Mouse (Mus musculus) layer of hippocampus, adult 9-10 months (tissue): Measurements from ENCODE around the gene Dnajc15.
A peak's percentile ranks its signal among the peaks of the same experiment; 100 is the strongest.

Experiments
- DNase-seq: peaks from one replicate; pipeline ENCODE4 v3.0.0; 2022; ENCODE audit warnings: low spot score

Gene Dnajc15

DNA sequence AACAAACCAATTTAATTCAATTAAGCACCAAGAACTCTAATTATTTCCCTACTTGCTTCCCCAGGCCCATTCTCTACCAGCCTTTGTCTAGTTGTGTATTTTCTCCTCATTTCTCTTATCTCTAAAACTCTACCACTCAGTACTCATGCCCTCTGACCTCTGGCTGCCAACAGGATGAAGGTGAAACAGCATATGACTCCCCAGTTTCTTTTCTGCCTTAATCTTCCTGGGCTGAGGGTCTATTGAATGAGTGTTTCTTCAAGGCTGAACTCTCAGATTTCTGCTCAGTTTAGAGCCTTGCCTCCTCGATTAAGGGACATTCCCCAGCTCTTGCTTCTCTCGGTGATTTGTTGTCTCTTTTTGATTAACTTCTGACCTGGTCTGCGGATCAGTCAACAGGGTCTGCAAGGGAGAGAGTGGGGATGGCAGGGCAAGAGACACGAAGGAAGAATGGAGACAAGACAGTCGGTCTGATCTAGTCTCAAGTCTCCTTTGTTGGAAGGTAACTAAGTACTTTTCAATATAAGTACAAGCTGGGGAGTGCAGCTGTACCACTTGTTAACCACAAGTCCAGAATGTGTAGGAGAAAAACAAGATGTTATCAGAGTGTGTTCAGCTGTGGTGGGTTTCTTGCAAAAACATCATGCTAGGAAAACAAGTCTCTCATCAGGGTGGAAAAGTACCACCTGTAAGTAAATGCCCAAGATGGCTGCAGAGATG lies 13.9 kb downstream of the Dnajc15 start:
- DNase-seq, result no peak

DNA sequence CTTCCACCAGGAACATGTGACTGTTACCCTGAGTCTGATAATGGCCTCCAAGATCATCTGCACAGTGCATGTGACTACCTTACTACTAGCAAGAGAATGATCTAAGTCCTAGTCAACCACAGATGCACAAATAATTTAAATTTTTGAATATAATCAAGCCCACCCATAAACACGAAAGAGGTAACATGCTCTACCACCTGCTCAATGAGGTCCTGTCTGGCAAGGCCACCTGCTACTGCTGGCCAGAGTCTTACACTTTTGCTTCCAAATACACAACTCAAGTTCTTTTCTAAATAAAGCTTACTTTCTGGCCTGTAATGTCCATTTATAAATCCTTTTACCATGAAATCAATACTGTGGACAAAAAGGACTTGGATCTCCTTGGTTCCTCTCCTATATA lies 15.0 kb downstream of the Dnajc15 start:
- no peak for DNase-seq

DNA sequence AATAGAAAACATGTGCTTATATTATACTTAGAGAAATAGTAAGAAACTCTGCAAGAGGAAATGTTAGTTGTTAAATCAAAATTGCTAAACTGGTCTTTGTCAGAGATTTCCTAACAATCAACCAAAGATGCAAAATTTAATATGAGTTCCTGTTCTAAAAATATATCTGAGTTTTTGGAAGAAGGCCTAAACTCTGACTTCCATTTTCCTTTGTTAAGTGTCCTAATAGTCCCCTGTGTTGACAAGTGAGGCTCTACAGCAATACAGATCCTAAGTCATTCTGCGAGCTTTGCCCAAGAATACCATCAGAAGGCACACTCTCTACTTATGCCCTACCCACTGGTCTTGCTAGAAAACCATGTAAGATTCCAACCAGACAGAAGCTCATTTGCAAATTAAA lies 21.0 kb downstream of the Dnajc15 start:
- DNase-seq, result no peak

DNA sequence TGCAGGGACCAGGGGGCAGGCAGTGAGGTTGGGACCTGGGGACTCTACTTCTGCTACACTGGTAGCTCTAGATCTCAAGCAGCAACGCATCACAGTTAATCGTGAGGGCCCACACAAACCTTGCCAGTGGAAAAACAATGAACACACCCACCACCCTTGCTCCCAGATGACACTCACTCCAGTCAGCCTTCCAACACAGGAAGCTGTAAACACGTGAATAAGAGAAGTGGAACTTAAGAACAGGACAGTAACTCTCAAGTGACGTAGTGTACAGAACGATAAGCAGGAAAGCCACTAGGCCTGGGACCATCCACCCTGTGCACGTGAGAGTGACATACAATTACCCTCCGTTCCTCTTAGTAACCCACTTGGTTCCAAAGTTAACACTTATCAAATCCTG lies 25.1 kb downstream of the Dnajc15 start:
- DNase-seq, result no peak

DNA sequence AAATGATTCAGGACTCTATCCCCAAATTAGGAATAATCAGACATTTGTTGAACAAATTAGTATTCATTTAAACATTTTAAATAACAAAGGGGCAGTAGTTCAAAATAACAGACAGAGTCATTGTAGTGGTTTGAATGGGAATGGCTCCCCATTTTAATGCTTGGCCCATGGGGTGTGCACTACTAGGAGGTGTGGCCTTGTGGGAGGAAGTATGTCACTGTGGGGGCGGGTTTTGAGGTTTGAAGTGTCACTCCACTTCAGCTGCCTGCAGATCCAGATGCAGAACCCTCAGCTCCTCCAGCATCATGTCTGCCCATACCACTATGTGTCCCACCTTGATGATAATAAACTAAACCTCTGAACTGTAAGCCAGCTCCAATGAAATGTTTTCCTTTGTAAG lies 26.6 kb downstream of the Dnajc15 start:
- DNase-seq, result no peak

DNA sequence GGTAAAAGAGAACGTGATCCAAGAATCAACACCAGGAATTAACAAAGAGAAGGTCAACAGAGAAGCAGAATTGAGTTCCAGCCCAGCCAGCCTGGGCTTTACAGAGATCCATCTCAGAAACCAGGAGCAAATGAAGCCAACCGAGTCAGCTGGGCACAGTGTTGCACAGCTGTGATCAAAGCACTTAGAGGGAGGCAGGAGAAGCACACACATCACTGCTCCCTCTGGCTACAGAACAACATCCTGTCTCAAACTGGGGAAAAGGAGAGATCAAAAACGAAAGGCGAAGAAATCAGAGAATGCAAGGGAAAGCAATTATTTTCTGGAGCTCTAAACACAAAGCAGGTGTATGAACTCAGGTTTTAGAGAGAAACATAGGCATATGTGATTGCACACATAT lies 28.7 kb downstream of the Dnajc15 start:
- no peak for DNase-seq

DNA sequence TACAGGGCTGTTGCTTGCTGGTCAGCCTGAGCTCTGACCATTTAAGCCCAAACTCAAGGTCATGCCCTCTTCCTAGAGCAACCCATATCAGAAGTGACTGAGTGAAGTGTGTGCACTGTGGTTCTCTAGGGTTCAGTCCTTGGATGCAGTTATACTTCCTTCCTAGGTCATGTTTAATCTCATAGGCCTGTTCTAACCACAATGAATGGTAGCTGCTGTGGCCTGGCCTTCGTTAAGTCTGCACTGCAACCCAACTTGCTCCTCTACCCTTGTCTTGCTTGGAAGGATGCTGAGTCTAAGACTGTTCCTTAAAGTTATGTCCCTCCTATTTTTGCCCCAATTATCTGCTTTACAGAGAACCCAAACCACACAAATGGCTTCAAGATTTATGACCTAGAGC lies 29.4 kb downstream of the Dnajc15 start:
- DNase-seq, result no peak

DNA sequence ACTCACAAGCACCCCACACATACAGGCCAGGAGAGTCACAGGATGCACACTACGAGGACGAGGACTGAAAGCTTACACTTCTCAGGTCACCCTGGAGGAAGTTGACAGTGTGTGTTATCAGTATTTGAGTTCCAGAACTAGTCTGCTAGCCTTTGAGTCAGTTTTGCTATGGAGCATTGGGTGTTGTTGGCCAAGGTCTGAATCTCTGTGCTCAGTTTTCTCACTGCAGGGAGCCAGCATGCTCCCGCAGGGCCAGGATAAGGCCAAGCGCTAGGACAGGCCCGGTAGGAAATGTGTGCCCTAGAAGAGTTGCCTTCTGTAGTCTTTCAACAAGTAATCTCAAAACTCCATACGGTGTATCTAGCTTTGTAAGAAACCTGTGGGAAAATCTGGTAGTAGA lies 34.4 kb downstream of the Dnajc15 start:
- DNase-seq, result no peak

DNA sequence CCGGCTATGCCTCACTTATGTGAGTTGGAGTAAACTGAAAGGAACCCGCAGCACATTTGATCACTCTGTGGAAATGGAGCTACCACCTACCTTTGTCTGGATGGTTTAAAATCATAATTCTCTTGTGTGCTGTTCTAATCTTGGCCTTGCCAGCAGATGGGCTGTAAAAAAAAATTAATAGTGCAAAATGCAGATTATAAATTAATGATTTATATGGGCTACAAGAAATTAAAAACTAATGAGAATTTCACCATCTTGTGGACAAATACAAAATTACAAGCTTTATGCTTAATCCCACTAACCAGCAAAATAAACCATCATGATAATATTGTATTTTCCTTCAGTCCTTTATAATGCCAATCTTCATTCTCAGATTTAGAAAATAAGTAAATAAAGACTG lies 34.8 kb downstream of the Dnajc15 start:
- DNase-seq, result peak; percentile 37

DNA sequence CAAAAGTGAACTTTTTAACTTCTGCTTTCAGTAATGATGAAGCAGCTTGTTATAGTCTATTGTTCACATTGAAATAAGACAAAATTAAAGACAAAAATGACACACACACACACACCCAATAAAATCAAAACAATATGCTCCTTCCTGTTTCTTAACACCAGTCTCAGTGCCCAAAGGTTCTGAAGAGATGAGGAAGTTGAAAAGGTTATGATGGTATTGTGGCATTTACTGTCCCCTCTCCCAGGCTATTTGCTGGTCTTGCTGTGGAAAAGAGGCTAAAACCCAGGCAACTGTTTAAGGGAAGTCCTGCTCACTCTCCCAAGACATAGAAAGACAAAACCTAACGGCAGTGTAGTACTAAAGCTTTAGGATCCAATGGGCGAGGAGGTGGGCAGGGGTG lies 38.1 kb downstream of the Dnajc15 start:
- DNase-seq, result no peak

DNA sequence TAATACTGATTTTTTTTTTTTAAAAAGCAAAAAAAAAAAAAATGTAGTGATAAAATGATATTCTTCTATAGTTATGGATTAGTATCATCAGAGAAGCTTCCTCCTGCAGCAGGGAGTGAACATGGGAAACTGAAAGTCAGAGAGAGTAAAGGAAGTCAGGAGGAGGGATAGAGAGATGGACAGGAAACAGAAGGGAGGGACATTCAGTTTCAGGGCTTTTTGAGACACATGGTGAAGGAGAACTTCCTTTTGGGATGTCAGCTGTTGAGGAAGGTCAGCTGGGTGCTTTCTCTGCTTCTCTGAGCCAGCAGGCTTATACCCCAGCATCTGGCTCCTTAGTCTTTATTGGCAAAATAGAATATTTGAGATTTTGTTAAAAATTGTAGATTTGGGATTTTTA lies 42.6 kb downstream of the Dnajc15 start:
- DNase-seq, result no peak

DNA sequence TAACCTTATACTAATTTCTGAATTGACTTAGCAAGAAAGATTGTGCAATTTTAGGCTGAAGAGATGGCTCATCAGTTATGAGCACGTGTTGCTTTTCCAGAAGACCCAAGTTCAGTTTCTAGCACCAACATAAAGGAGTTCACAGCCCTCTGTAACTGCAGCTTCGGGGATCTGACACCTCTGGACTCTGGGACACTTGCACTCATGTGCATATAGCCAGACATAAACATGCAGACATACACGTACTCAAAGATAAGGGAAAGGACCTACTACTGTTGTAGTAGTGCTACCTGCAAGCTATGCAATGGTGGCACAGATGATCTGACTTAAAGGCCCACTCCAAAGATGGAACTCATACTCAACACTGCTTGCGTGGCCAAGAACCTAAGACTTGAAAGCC lies 43.0 kb downstream of the Dnajc15 start:
- no peak for DNase-seq

DNA sequence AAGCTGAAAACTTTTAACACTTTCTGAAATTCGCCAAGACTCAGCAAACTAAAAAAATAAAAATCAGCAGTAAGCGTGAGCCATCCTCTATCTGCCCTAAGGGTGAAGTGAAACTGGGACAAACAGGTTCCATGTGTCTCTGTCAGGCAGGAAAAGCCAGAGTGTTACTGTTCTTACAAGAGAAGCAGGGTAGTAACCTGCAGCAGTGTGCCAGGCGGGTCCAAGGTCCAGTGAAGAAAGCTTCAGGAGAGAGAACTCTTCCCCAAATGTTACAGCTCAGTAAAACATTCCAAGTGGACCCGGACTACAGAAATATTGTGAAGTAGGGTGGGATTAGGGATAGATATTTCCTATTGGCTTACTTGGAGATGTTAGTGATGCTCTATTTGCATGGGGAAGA lies 45.3 kb downstream of the Dnajc15 start:
- DNase-seq, result no peak

DNA sequence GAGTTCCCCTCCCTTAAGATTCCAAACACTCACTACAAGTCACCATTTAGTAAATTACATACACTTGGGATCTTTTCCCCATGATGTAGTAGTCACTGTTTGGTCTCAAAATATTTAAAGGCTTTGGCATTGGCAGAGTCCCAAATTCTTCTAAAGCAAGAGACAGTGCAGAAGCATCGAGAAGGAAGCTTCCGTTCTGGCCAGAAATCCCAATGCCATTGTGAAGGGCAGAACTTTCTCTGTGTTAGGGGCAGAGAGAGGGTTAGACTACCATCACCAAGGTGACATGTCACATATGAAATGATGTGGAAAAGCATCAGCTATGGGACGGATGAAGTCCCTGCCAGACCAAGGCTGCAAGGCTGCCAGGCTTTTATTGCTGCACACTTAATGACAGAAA lies 49.0 kb downstream of the Dnajc15 start:
- no peak for DNase-seq

DNA sequence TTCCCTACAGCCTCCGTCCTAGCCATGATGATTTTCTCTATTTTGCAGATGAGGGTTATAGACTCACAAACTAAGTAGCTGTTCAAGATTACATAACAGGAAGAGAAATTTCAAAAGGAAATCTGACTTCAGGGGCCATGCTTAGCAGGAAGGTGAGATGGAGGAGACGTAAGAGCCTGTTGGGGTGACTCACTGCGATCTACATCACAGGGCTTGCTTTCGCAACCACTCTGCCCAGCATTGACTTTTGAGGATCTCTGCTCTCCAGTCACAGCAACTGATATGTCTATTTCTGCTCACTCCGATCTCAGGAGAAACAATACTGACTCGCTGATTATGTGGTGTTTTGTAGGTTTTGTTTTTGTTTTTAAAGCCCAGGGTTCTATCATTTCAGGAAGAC lies 49.8 kb downstream of the Dnajc15 start:
- no peak for DNase-seq

DNA sequence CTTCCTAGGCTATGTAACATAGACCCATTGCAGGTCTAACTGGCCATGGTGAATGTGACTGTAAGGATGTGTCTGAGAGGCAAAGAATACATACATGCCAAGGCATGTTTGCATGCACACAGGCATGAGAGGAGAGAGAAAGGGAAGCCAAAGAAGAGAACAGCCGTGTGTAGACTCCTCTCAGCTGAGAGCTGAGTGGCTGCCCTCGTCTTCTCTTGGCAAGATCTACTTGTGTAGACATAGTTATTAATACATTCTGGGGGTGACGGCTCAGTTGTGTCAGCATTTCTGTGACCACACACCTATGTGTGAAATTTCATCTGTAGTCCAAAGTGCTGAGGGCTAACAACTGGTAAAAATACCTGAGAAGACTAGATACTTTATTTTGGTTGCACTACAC lies 55.1 kb downstream of the Dnajc15 start:
- DNase-seq, result no peak

DNA sequence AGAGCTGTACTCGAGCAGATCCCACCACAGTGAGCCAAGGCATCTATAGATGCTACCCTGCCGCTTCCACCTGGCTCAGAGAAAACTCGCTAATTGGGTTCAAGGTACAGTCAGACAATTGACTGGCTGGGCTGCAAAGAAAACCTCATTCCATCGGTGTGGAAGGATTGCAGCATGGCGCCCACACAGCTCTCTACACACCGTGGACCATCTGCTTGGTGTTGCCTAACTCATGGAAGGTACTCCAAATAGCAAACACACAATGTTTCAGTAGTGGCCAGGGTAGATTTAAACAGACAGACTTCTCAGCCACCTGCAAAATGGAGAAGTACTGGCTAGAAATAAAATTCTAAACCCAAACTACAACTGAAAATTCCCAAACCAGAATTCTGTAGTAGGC lies 57.4 kb downstream of the Dnajc15 start:
- peak; percentile 36 for DNase-seq

DNA sequence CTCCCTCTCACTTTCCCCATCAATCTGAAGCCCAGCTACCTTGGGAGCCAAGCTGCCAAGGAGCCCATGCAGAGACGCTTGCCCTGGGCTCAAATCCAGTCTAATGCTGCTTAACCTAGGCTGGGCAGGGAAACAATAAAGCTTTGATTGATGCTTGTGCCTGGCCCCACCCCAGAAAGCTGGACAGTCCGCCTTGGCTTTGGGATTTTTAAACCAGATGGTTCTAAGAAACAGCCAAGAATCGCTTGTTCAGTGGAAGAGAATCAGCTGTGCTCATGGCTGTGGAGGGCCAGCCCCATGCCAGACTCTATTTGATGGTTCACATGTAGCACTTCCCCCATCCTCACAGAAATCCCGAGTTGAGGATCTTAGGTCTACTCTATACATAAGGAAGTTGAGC lies 60.0 kb downstream of the Dnajc15 start:
- no peak for DNase-seq

DNA sequence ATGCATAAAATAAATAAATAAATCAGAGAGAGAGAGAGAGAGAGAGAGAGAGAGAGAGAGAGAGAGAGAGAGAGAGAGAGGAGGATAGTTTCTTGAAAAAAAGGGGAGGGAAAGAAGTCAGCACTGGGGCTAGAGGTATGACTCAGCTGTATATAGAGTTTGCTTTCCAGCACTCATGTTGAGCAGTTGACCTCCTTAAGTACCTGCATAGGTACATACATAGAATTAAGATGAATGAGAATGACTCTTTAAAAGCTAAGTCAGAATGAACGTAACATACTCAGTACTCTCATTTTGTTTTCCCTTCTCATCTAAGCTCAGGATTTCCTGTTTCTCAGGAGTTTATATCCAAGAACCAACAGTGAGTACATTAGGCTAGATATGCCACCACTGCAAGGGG lies 62.0 kb downstream of the Dnajc15 start:
- no peak for DNase-seq

DNA sequence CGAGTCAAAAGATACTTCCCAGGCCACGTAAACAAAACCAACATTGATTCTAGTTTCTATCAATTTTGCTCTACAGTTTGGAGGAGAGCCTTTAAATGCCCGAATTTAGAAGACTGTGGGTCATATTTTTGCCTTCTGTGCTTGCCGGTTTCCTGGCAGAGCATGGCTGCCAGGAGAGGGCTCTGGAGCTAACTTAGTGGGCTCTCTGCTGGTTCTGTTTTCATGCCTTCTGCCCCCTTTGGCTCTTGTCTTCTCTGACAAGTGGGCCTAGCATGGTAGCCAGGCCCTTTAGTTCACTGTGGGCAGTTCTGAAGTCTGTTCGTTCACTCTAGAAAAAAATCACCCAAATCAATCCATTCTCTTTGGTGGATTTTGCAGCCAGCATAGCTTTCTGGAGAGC lies 63.5 kb downstream of the Dnajc15 start:
- no peak for DNase-seq

DNA sequence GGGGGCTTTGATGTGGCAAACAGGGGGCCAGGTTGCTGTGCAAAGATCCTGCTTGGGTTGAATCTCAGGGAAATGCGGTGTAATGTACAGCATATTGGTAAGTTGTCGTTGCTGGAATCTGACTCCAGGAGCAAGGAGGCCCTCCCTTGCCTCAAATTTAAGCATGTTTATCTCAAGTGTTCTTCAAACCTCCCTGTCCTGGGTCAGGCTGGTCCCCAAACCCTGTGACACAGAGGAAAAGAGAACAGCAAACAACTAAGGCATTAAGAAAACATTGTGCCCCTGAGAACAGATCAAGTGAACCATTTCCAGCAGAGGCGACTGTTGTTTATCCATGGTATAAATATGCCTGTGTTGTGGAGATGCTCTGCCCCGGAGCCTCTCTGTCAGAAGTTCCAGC lies 67.1 kb downstream of the Dnajc15 start:
- no peak for DNase-seq

DNA sequence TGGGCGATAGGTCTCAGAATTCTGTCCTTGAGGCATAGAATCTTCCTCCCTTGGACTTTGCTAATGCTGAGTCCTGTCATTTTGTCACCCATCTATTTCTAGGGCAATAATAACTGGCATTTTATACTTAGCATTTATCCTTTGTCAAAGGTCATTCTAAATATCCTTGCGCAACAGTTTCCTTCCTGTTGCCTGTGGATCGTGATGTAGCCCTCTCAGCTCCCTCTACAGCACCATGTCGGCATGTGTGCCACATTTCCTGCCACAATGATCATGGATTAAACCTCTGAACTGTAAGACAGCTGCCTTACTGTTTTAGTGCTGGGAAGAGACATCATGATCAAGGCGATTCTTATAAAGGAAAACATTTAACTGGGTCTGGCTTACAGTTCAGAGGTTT lies 68.6 kb downstream of the Dnajc15 start:
- DNase-seq, result no peak

DNA sequence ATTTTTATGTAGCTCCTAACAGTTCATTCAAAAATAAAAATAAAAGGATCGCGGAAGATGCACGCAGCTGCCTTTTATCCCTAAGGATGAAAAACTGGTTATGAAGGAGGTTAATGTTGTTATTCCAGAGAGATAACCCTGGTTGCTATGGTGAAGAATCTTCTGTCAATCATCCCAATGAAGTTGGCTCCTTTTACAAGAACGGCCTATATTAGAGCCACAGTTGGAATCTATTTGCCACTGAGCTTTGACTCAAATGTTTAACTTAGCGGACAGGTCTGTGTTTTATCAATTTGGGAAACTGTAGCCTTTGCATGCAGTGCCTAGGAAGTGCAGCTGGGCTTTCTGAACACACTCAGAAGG lies 72.7 kb downstream of the Dnajc15 start:
- no peak for DNase-seq

DNA sequence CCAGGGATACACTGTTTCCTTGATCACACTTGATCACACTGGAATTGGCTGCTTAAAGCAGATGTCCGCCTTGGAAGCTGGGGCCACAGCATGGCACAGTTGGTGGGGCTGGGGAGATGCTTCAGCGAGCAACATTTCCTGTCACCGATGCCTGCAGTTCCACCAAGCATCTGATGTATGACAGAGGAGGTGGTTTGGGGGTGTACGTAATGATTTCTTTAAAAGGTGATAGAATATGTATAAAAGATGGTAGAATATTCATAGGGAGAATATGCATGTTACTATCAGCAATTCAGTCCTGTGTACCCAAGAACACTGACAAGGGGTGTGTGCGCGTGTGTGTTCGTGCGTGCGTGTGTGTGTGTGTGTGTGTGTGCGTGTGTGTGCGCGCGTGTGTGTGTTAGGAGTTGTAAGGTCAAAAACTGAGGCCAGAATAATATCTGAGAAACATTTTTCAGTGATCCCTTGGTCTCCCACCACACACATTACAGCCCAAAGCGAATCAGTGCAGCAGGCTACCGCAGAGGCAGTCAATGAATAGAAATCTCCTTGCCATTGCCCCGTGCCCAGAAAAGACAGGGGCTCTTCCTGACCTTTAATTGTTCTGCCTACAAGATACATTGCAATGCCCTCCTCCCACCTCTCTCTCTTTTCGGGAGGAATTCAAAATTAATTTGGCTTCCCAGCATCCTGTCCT lies 73.2 kb downstream of the Dnajc15 start:
- DNase-seq, result no peak
